Mouse (Mus musculus): ENCODE results near the gene Lrp5.

Gene Lrp5

GRCm38 (mm10) chr19:3654058-3654457 lies 32.3 kb downstream of the Lrp5 start:
- DNase-seq, result no peak

- no peak for DNase-seq
Observed at GRCm38 (mm10) chr19:3653508-3653907, 32.9 kb downstream of the Lrp5 start.

GRCm38 (mm10) chr19:3651989-3652388 lies 34.4 kb downstream of the Lrp5 start:
- DNase-seq, result no peak

- no peak for DNase-seq
Observed at GRCm38 (mm10) chr19:3651220-3651619, 35.1 kb downstream of the Lrp5 start.

- no peak for DNase-seq
Observed at GRCm38 (mm10) chr19:3650448-3650847, 35.9 kb downstream of the Lrp5 start.

- no peak for DNase-seq
Observed at GRCm38 (mm10) chr19:3648830-3649450, 37.4 kb downstream of the Lrp5 start.

GRCm38 (mm10) chr19:3647999-3648398 lies 38.4 kb downstream of the Lrp5 start:
- DNase-seq, result no peak

GRCm38 (mm10) chr19:3645813-3646212 lies 40.6 kb downstream of the Lrp5 start:
- DNase-seq, result no peak

- DNase-seq, result no peak
Observed at GRCm38 (mm10) chr19:3645318-3645717, 41.0 kb downstream of the Lrp5 start.

GRCm38 (mm10) chr19:3639561-3639960 lies 46.8 kb downstream of the Lrp5 start:
- no peak for DNase-seq

- peak; percentile 44 for DNase-seq
Observed at GRCm38 (mm10) chr19:3638698-3639097, 47.7 kb downstream of the Lrp5 start.

GRCm38 (mm10) chr19:3632018-3632417 lies 54.3 kb downstream of the Lrp5 start:
- no peak for DNase-seq

GRCm38 (mm10) chr19:3631431-3631830 lies 54.9 kb downstream of the Lrp5 start:
- DNase-seq, result no peak

GRCm38 (mm10) chr19:3630486-3630885 lies 55.9 kb downstream of the Lrp5 start:
- DNase-seq, result no peak

GRCm38 (mm10) chr19:3630027-3630426 lies 56.3 kb downstream of the Lrp5 start:
- DNase-seq, result no peak

GRCm38 (mm10) chr19:3628223-3628622 lies 58.1 kb downstream of the Lrp5 start:
- DNase-seq, result no peak

- no peak for DNase-seq
Observed at GRCm38 (mm10) chr19:3625111-3625510, 61.3 kb downstream of the Lrp5 start.

- peak; percentile 39 for DNase-seq
Observed at GRCm38 (mm10) chr19:3623824-3624223, 62.5 kb downstream of the Lrp5 start.

GRCm38 (mm10) chr19:3623294-3623693 lies 63.1 kb downstream of the Lrp5 start:
- no peak for DNase-seq

- no peak for DNase-seq
Observed at GRCm38 (mm10) chr19:3620871-3621270, 65.5 kb downstream of the Lrp5 start.

- DNase-seq, result no peak
Observed at GRCm38 (mm10) chr19:3619359-3619758, 67.0 kb downstream of the Lrp5 start.

GRCm38 (mm10) chr19:3613991-3614390 lies 72.4 kb downstream of the Lrp5 start:
- no peak for DNase-seq

- DNase-seq, result no peak
Observed at GRCm38 (mm10) chr19:3612534-3613273, 73.7 kb downstream of the Lrp5 start.

- no peak for DNase-seq
Observed at GRCm38 (mm10) chr19:3611730-3612129, 74.6 kb downstream of the Lrp5 start.

GRCm38 (mm10) chr19:3610886-3611285 lies 75.5 kb downstream of the Lrp5 start:
- DNase-seq, result no peak
